11 mouse cellular contexts compared by ENCODE assay signal in the genomic region with DNA sequence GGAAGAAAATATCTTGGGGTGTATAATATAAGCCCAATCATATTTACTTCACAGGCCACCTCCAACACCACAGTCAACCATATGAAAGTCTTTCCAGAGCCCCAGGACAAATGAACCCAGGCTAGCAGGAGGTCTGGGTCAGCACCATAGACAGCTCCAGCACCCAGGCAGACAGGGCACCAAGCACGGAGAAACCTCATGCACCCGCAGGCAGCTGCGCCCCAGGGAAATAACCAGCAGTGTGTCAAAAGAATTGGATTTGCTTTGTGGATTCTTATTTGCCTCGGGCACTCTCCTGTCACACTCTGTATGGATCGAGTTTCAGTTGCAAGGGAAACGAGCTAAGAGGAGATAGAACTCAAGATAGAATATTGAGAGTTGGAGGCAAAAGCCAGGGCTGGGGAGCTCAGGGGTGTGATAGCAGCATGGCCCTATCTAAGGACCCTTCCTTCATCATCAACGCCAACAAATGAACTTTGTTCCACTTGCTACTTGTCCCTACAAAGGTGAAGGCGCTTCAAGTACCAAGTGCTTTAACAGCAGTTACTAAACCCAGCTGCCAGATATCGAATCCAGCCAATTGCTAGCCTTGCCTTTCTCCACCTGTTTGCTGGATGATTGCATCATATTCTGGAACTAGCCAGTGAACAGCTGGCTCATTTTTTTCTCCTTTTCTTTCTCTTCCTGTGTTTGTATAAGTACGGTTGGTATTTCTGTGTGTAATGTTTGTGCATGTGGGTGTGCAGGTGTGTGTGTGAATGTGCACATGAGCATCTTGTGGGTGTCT. TPM values are rescaled to one million over a fixed set of nuclear protein-coding genes. Genes with fewer than 3 reads are reported as not detected.
DNase-seq lines count a peak whose midpoint lies in the region; ATAC-seq lines count a peak whose summit lies in the region.
"Had no signal": no experiment of that assay in that cellular context is flagged by ENCODE, and none has a peak within 500 bp of the region (broad histone marks: within the 10 kb centered on the region; RNA-seq: fewer than 3 reads in every experiment).

No protein-coding gene starts in this region.

- no peak overlapping the region for H3K4me3 ChIP-seq in forebrain, embryonic 11.5 days (ENCODE audit: low read depth, low read length)
- H3K4me3 ChIP-seq in forebrain, embryonic 14.5 days (ENCODE audit: low read depth, low read length): no peak overlapping the region

- H3K9ac ChIP-seq in forebrain, embryonic 11.5 days (ENCODE audit: low read length): no peak overlapping the region
- no peak overlapping the region for H3K9ac ChIP-seq in forebrain, embryonic 14.5 days (ENCODE audit: low read length)

- no peaks in the 10 kb centered on the region for H3K9me3 ChIP-seq in forebrain, embryonic 11.5 days (ENCODE audit: control insufficient read depth, low read length)
- H3K9me3 ChIP-seq in forebrain, embryonic 14.5 days (replicated peaks; ENCODE audit: control insufficient read depth, low read length): no peaks in the 10 kb centered on the region

- H3K27me3 ChIP-seq in forebrain, embryonic 11.5 days (ENCODE audit: control insufficient read depth, insufficient read depth, low read length): no peaks in the 10 kb centered on the region
- H3K27me3 ChIP-seq in forebrain, embryonic 14.5 days (replicated peaks; ENCODE audit: control insufficient read depth, insufficient read depth, low read length): no peaks in the 10 kb centered on the region

- H3K4me2 ChIP-seq in forebrain, embryonic 11.5 days (ENCODE audit: low read depth, low read length, severe bottlenecking): no peak overlapping the region
- no peak overlapping the region for H3K4me2 ChIP-seq in forebrain, embryonic 14.5 days (ENCODE audit: low read length)

- peaks cover 6% of the 10 kb centered on the region; the same call in 1 of the 2 replicates for H3K4me1 ChIP-seq in forebrain, embryonic 11.5 days (replicated peaks; ENCODE audit: control insufficient read depth, insufficient read depth, low read length)
- no peaks in the 10 kb centered on the region for H3K4me1 ChIP-seq in forebrain, embryonic 14.5 days (ENCODE audit: control insufficient read depth, insufficient read depth, low read length)

- peak; percentile 10 for DNase-seq in forebrain, embryonic 11.5 days (ENCODE audit: low spot score)
- DNase-seq in forebrain, embryonic 14.5 days (ENCODE audit: low spot score): no peak
- peak; percentile 39 for DNase-seq in thymus, postnatal 4 days
- DNase-seq in thymus, adult 18-20 months: no peak
- peak; percentile 19 to 59 for DNase-seq in kidney, postnatal 36 days
- DNase-seq in yolk sac, embryonic 10.5 days (ENCODE audit: low spot score): peak; percentile 31
- no peak for DNase-seq in layer of hippocampus, adult 9-11 months
- no peak for DNase-seq in right cerebral cortex, postnatal 14 days

- H3K36me3 ChIP-seq in forebrain, embryonic 11.5 days (ENCODE audit: control insufficient read depth, insufficient read depth, low read length): no peaks in the 10 kb centered on the region
- no peaks in the 10 kb centered on the region for H3K36me3 ChIP-seq in forebrain, embryonic 14.5 days (ENCODE audit: control insufficient read depth, insufficient read depth, low read length)

- H3K27ac ChIP-seq in forebrain, embryonic 11.5 days (ENCODE audit: low read depth, low read length): no peak overlapping the region
- H3K27ac ChIP-seq in forebrain, embryonic 14.5 days (ENCODE audit: low read depth, low read length): no peak overlapping the region
- H3K27ac ChIP-seq: macrophage had no signal

- ATAC-seq in forebrain, embryonic 11.5 days (replicated peaks; ENCODE audit: low FRiP score): no peak
- ATAC-seq in forebrain, embryonic 14.5 days: no peak
- ATAC-seq: forebrain, embryonic 16.5 days had no signal

- 40% methylated on average over 10 of the region's 10 CpGs for whole genome bisulfite sequencing in forebrain, embryonic 11.5 days
- 42% methylated on average over 10 of the region's 10 CpGs for WGBS in forebrain, embryonic 14.5 days

RNA-seq across cellular contexts. Expression of a gene that starts 27.7 kb away (rescaled TPM):
- not detected in 2 replicates for polyA plus RNA-seq in forebrain, embryonic 11.5 days (2014; fragmentation: Nextera tagmentation; extraction: Ambion mirVana)
- 0.14 and 0.17 TPM in 2 replicates for polyA plus RNA-seq in forebrain, embryonic 14.5 days (2014; fragmentation: Nextera tagmentation; extraction: Ambion mirVana)
- polyA plus RNA-seq: macrophage; testis, adult 2 months had no signal

Comparison
In these comparisons a context has a peak if more than half of its experiments do, and no peak if none do; other contexts are left out.
1. DNase-seq: peak in forebrain, embryonic 11.5 days (single experiment), thymus, postnatal 4 days (single experiment), kidney, postnatal 36 days (2 of 2) and yolk sac, embryonic 10.5 days (single experiment); none in forebrain, embryonic 14.5 days (single experiment), thymus, adult 18-20 months (0 of 2), layer of hippocampus, adult 9-11 months (single experiment) and right cerebral cortex, postnatal 14 days (single experiment).